Mouse (Mus musculus): ENCODE results near the gene Nat8f6.
"Not testable (repeated sequence)": the region's sequence is repeated elsewhere in the genome, so short reads cannot be mapped to it uniquely, and the experiment has no call there.

Nat8f6 gene

DNA sequence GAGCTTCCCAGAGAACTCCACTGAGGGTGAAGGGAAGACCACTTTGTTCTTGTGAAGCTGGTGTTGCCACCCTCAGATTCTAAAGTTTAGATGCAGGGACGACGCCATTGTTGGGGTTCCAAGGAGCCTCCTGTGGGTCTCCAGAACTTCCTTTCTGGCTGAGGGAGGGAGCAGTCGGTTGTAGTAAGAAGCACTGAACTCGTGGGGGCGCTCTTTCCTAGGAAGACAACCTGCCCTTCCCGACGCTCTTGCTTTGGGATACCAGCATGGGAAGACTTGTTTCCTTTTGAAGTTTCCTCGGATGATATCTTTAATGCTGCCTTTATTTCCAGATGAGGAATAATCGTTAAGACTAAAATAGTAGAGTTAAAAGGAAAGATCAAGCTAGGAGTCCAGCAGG lies 16.1 kb upstream of the Nat8f6 start:
- peak; percentile 88 to 95 for DNase-seq (ENCODE audit: inconsistent age in 2 of 2, low spot score in 1 of 2)

DNA sequence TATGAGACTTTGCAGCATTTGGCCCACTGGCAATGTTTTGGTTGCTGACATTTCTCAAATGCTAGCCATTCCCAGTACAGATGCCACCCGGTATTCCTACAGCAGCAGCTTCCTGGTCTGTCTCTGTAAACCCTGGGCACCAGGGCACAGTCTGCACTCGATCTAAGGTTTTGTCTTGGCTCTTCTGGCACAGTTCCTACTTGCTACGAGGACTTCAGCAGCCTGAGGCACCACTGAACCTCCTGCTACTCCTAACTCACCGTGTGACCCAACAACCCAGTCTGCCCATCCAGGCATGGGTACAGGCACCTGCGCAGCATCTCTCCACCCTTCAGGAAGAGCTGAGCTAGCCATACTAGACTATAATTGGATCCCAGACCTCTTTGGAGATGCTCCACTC lies 15.3 kb upstream of the Nat8f6 start:
- DNase-seq (ENCODE audit: inconsistent age in 2 of 2, low spot score in 1 of 2), result peak; percentile 43 to 70

DNA sequence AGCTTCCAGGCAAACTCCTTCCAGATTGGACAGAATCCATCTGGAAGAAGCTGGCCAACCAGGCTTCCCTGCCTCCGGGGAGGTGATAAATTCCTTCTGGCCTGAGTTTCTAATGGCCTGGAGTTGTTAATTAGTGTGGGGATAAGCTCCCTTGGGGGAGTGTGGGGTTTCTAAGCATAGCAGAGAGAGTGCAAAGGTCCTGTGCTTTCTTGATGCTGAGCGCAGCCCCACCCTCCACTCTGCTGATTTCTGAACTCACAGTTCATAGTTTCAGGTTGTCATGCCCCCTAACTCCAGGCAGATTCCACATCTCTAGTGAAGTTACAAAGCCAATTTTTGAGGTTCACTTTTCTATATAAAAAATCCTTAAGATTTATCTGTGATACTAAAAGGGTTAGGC lies 14.3 kb upstream of the Nat8f6 start:
- DNase-seq (ENCODE audit: inconsistent age in 2 of 2, low spot score in 1 of 2), result peak in 1 of 2 experiments; percentile 49

DNA sequence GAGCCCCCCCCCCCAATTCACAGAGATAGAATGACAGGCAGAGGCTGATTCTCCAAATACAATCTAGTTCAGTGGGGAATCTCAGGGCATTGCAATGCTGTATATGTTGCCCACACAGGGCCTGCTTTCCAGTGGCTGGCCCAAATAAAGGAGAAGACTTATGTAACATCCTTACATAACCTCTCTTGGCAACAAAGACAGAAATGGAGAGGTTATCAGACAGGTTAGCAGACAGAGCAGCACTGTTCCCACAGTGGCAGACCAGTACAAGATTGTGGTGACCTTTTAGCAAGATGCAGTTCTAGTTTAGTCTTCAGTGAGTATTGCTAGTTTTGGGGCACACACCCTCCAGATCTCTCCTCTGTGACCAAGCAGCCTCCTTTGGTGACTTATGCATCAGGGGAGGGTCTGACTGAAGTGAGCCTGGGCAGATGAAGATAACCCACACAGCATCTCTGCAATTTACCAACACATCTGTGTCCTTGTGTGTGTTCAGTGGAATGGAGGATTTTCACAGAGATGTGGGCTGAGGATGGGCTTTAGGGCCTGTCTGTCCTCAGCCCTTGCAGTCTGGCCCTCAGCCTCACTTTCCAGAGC lies 13.8 kb upstream of the Nat8f6 start:
- peak; percentile 68 to 83 for DNase-seq (ENCODE audit: inconsistent age in 2 of 2, low spot score in 1 of 2)

DNA sequence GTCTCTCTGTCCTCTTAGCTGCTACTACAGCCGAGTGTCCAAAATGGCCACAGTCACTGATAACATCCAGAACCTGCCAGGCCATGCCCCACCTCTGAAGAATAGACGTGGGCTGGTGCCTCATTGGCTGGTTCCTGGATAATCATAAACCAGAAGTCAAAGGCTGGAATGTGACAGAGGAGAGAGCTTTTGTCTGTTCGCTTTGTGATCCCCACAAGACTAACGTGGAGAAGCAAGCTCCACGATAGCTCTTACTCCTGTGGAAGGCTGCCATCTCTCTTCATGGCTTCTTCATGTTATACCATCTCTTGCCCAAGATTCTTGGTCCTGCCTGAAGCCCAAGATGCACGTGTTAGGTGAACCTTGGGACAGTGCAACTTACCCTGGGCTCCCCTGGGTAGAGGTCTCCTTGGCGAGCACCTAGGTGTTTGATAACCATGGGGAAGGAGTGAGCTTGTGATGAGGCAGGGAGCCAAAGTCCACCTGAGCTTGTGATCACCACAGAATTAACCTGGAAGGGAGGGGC lies 11.1 kb upstream of the Nat8f6 start, which contains the start of gene Nat8:
Gene Nat8 (minus strand): TSS at position 287 of the 526 bp plus-strand sequence.
- DNase-seq (ENCODE audit: inconsistent age in 2 of 2, low spot score in 1 of 2), result no peak

DNA sequence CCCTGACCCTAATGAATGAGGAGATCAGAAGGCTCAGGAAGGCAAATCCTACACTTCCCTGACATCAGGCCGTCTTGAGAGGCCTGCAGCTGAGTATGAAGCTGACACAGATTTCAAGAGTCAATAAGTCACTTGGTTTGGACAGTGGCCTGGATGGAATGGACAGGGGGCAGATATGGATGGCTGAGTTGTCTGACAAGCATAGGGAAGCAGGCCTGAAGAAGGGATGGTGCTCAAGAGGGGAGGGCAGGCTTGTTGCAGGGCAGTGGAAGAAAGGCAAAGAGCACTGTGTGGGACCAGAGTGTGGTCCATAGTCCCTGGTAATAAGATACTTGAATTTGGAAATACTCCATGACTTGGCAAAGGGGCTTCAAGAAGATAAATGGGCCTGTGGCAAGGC lies 8.7 kb upstream of the Nat8f6 start:
- DNase-seq (ENCODE audit: inconsistent age in 2 of 2, low spot score in 1 of 2), result no peak

DNA sequence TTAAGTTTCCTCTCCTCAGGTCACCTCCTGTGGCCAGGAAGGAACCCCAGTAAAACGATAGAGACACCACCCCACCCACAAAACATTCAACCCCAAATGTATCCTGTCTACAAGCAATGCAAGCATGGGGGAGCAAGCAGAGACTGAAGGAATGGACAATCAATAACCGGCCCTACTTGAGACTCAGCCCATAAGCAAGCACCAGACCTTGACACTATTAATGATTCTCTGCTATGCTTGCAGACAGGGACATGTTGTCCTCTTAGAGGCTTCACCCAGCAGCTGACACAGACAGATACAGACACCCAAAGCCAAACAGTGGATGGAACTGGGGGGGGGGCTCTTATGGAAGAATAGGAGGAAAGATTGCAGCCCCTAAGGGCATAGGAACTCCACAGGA lies 5.1 kb upstream of the Nat8f6 start:
- no peak for DNase-seq (ENCODE audit: inconsistent age in 2 of 2, low spot score in 1 of 2)

DNA sequence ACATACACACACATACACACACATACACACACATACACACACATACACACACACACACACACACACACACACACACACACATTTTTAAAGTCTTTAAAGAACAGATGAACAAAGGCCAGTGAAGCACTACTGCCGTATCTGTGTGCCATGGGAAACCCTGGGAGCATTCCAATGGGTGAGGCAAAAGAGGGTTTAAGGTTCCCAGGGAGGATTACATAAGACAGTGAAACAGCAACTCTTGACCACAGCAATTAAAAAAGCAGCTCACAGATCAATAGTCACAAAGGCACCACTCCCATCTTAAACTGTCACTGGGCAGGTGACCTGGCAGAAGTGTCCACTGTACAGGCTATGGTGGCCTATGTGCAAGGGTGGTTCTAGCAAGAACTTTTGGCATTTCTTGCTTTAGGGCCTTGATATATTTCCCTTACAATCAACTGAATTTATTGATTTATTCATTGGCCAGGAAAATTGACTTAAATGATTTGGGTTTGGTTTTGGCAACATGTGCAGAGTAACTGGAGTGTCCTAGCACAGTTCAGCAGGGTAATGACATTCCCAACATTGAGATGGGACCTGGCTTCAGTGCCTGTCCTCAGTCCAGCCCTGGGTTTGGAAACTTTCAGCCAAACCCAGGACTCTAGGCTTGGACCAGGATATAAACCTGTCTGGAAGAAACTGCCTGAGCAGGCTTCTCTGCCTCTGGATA lies 2.8 kb upstream of the Nat8f6 start:
- DNase-seq (ENCODE audit: inconsistent age in 2 of 2, low spot score in 1 of 2), result no peak

DNA sequence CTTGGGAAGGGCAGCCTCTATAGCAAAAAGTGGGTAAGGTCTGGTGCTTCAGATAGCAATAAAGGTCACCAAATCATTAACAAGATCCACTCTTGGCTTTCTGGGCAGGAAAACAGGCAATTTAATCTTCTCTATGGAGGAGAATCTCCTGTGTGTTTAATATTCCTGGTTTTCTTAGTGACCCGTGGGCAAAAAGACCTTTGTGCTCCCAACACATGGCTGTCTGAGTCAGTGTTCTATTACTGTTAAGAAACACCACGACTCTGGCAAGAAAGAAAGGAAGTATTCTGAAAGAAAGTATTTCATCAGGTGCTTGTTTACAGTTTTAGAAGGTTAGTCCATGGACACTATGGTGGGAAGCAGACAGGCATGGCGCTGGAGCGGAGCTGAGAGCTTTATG lies 1.5 kb upstream of the Nat8f6 start:
- DNase-seq (ENCODE audit: inconsistent age in 2 of 2, low spot score in 1 of 2), result no peak

DNA sequence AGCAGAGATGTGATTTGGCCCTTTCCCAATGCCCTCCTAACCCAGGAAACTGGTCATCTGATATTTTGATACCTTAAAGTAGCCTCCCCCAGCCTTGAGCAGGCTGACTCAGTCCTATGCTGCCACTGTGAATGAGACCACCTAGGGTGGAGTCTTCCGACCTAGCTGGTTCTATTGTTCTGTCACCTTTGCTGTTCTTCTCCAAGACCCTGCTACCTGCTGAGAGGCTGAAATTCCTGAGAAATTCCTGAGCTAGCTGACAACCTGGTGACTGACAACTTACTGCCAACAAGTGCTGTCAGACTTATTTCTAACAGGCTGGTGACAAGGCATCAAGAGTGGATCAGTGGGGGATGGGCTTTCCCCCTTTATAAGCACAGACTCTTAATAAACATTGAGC lies 2.4 kb downstream of the Nat8f6 start:
- DNase-seq (ENCODE audit: inconsistent age in 2 of 2, low spot score in 1 of 2), result no peak

DNA sequence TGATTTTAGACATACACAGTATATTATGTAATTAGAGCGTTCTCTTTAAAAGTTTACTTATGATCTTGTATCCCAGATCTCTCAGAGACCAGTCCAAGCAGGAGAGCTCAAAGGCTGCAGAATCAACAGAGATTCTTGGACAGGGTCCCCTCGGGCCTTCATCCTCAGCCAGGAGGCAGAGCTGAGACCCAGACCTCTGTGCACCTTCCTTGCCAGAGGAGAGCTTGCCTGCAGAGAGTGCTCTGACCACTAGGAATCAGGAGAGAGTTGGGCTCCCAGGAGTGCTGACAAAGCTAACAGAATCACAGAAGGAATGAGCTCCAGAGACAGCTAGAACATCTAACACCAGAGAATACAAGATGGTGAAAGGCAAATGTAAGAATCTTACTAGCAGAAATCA lies 7.4 kb downstream of the Nat8f6 start:
- peak in 1 of 2 experiments; percentile 18 for DNase-seq (ENCODE audit: inconsistent age in 2 of 2, low spot score in 1 of 2)

DNA sequence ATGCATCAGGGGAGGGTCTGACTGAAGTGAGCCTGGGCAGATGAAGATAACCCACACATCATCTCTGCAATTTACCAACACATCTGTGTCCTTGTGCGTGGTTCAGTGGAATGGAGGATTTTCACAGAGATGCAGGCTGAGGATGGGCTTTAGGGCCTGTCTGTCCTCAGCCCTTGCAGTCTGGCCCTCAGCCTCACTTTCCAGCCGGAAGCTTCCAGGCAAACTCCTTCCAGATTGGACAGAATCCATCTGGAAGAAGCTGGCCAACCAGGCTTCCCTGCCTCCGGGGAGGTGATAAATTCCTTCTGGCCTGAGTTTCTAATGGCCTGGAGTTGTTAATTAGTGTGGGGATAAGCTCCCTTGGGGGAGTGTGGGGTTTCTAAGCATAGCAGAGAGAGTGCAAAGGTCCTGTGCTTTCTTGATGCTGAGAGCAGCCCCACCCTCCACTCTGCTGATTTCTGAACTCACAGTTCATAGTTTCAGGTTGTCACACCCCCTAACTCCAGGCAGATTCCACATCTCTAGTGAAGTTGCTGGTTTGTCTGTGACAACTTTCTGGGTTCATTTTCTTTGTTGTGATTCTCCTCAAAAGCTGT lies 9.7 kb downstream of the Nat8f6 start:
- peak in 1 of 2 experiments; percentile 38 for DNase-seq (ENCODE audit: inconsistent age in 2 of 2, low spot score in 1 of 2)

DNA sequence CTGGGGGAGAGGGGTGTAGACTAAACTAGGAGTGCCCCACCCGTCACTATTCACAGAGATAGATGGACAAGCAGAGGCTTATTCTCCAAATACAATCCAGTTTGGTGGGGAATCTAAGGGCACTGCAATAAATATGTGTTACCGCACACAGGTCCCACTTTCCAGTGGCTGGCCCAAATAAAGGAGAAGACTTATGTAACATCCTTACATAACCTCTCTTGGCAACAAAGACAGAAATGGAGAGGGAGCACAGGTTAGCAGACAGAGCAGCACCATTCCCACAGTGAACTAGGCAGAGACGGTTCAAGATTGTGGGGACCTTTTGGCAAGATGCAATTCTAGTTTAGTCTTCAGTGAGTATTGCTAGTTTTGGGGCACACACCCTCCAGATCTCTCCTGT lies 10.2 kb downstream of the Nat8f6 start:
- not testable (repeated sequence) for DNase-seq (ENCODE audit: inconsistent age in 2 of 2, low spot score in 1 of 2)

DNA sequence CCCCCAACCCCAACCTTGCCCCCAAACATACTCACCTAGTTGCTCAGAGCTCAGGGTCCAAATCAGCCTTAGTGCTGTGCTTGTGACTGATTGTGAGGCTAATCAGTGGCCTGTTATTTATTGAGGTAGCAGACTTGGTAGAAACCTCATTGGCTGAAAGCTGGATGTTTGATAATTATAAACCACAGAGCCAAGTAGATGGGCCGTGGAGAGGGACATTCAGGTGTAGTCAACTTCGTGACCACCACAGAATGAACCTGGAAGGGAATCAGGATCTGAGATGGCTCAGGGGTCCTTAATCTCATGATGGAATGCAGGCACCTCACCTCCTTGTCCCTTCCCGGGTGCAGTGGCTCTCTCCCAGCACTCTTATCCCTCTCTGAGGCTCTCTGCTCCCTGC lies 11.0 kb downstream of the Nat8f6 start:
- DNase-seq (ENCODE audit: inconsistent age in 2 of 2, low spot score in 1 of 2), result not testable (repeated sequence)

DNA sequence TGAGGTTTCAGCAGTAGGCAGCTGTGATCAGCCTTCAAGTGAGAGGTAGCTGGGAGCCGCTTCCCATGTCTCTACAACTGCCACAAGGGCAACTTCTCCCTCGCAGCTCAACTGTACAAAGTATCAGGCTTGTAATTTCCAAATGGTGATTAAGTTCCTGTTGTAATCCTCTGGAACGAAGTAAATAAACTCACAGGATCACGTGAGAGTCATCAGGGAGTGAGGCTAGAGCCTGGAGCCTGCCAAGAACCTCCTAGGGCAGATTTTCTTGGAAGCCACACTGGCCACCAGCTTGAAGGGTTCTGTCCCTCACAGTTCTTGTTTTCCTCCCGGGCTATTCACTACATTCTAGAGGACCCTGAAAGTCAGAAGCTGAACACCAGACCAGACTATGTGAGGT lies 17.6 kb downstream of the Nat8f6 start:
- DNase-seq (ENCODE audit: inconsistent age in 2 of 2, low spot score in 1 of 2), result peak in 1 of 2 experiments; percentile 53

DNA sequence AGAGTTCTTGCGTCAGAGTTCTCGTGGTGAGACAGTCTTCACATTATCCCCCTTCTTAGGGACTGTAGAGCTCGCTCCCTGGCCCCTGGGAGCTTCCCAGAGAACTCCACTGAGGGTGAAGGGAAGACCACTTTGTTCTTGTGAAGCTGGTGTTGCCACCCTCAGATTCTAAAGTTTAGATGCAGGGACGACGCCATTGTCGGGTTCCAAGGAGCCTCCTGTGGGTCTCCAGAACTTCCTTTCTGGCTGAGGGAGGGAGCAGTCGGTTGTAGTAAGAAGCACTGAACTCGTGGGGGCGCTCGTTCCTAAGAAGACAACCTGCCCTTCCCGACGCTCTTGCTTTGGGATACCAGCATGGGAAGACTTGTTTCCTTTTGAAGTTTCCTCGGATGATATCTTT lies 55.2 kb downstream of the Nat8f6 start, which contains the start of gene Nat8f3:
Gene Nat8f3 (minus strand): TSS at position 223 of the 400 bp plus-strand sequence.
- DNase-seq (ENCODE audit: inconsistent age in 2 of 2, low spot score in 1 of 2), result peak; percentile 65 to 90

DNA sequence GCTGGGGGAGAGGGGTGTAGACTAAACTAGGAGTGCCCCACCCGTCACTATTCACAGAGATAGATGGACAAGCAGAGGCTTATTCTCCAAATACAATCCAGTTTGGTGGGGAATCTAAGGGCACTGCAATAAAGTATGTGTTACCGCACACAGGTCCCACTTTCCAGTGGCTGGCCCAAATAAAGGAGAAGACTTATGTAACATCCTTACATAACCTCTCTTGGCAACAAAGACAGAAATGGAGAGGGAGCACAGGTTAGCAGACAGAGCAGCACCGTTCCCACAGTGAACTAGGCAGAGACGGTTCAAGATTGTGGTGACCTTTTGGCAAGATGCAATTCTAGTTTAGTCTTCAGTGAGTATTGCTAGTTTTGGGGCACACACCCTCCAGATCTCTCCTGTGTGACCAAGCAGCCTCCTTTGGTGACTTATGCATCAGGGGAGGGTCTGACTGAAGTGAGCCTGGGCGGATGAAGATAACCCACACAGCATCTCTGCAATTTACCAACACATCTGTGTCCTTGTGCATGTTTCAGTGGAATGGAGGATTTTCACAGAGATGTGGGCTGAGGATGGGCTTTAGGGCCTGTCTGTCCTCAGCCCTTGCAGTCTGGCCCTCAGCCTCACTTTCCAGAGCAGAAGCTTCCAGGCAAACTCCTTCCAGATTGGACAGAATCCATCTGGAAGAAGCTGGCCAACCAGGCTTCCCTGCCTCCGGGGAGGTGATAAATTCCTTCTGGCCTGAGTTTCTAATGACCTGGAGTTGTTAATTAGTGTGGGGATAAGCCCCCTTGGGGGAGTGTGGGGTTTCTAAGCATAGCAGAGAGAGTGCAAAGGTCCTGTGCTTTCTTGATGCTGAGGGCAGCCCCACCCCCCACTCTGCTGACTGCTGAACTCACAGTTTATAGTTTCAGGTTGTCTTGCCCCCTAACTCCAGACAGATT lies 57.4 kb downstream of the Nat8f6 start:
- DNase-seq (ENCODE audit: inconsistent age in 2 of 2, low spot score in 1 of 2), result peak; percentile 7 to 37

DNA sequence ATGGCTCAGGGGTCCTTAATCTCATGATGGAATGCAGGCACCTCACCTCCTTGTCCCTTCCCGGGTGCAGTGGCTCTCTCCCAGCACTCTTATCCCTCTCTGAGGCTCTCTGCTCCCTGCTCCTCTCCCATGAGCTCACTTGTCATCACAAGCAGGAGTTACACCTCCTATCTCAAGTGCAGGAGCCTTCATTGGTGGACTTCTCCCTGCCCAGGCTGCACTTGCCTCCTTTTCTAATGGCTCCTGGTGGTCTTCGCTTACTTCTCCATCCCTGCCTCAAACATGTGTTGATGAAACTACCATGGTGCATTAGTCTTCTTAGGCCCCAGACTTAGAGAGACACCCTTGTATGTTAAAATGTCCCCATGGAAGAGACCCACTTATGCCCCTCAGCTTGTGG lies 58.1 kb downstream of the Nat8f6 start:
- not testable (repeated sequence) for DNase-seq (ENCODE audit: inconsistent age in 2 of 2, low spot score in 1 of 2)

All from adrenal gland, adult (tissue).